Mouse (Mus musculus) thymus, adult 2 months (tissue): ENCODE measurements at regions not wholly inside any gene's neighbourhood (a gene's known extent, or its start where the extent isn't known, plus 50 kb on each side); places are given as distances from the start of the nearest gene placed in this dataset.

Experiments used
- CTCF ChIP-seq: fragments of 200-500 bp; IDR thresholded peaks from 2 replicates; pipeline ENCODE4 v1.5.1; 2012; ENCODE audit warnings: mild to moderate bottlenecking, control low read depth, low read length, moderate library complexity, borderline replicate concordance; ENCODE audit not compliant: control insufficient read depth, poor library complexity, insufficient read depth; ENCODE audit errors: extremely low read depth
- POLR2A ChIP-seq: fragments of 200-500 bp; IDR thresholded peaks from 2 replicates; pipeline ENCODE4 v1.6.1; 2012; ENCODE audit warnings: mild to moderate bottlenecking, low read length, control low read depth, moderate library complexity; ENCODE audit not compliant: control insufficient read depth, poor library complexity, insufficient read depth; ENCODE audit errors: extremely low read depth

DNA sequence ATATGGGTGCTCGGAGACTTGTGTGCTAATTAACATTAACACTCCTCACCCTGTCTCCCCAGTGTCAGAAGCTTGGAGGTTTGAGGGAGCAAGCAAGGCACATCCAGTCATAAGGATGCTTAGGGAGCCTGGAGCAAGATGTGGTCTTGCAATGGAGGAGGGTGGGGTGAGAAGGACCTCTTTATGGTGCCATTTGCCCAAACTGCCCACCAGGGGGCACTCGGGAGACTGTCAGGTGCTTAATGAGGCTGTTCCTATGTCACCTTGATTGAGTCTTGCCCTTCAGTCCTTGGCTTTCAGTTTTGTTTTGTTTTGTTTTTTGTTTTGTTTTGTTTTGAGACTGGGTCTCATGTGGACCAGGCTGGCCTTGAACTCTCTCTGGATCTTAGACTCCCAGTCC lies 138.3 kb upstream of the Sdk2 start:
- TF ChIP-seq POLR2A (no peak), CTCF (peak; percentile 60; the same call in 1 of the 2 replicates)
